Mouse (Mus musculus): ENCODE measurements around the gene C1qtnf5. TPM values are rescaled to one million over a fixed set of nuclear protein-coding genes. Genes with fewer than 3 reads are reported as not detected.

Gene C1qtnf5
- polyA plus RNA-seq, 1 experiment: not detected

DNA sequence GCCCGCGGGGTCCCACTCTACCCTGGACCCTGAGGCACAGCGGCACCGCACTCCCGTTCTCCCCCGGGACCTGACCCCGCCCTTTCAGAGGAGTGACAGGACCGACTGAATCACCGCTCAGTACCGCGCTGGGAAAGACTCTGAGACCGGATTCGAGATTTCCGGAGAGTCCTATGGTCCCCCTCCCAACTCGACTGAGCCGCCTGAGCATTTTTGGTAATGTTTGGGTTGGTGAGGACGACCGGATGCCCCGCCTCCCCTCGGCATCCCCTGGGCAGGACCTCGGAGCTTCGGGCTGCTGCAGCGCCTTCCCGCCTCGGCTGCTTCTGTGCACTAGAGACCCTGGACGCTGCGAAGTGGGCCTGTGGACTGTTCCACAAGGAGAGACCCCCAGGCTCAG lies 23.0 kb downstream of the C1qtnf5 start:
- no peaks in the 10 kb centered on the region for H3K27me3 ChIP-seq (ENCODE audit: control insufficient read depth, insufficient read depth, low read length, poor library complexity, severe bottlenecking)
- no peaks in the 10 kb centered on the region for H3K36me3 ChIP-seq (ENCODE audit: control insufficient read depth, insufficient read depth, low read length, poor library complexity, severe bottlenecking)
- H3K4me1 ChIP-seq (ENCODE audit: control insufficient read depth, insufficient read depth, low read length): peaks cover 9% of the 10 kb centered on the region
- H3K4me3 ChIP-seq (ENCODE audit: low read depth, low read length): peak overlapping the region; percentile 61
- TF ChIP-seq CTCF (IDR thresholded peaks at IDR 0.05; ENCODE audit: low read depth, low read length) (no peak), EP300 (IDR thresholded peaks at IDR 0.05; ENCODE audit: insufficient read depth, low read depth, low read length) (no peak), POLR2A (IDR thresholded peaks at IDR 0.05; ENCODE audit: insufficient read depth, low read length) (no peak)
- H3K27ac ChIP-seq (ENCODE audit: insufficient read depth, low read length): peak overlapping the region; percentile 76
- H3K9ac ChIP-seq (ENCODE audit: low read depth, poor library complexity, severe bottlenecking): peak overlapping the region; percentile 76
- H3K9me3 ChIP-seq (replicated peaks; ENCODE audit: control insufficient read depth, insufficient read depth, low read length, poor library complexity, severe bottlenecking): no peaks in the 10 kb centered on the region

DNA sequence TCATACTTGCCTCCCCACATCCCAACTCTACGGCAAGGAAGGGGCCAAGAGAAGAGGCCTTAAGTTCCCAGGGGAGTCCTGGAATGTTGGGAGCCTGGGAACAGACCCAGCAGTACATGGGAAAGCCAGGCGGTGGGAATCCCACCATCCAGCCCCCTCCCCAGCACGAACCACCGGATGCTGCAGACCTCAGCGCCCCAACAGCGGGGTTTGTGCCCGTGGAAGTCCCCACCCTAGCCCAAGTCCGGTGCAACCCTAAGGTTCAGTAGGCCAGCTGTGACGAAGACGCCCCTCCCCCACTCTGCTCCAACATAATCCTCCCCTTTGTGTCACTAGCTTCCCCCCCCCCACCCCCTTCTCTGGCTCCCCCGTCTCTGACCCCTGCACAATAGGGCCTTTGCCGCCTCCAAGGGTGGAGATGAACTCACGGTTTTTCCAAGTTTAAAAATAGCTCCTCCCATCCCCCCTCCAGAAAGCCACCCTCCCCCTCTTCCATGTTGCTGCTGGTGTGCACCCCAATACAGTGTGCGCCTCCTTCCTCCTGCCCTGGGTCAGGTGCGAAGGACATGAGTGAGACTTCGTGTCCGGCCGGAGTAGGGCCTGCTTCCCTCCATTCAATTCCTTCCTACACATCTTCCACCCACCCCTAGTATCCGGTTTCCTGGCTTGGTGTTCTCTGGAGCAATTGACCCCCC lies 23.7 kb downstream of the C1qtnf5 start:
- no peaks in the 10 kb centered on the region for H3K27me3 ChIP-seq (ENCODE audit: control insufficient read depth, insufficient read depth, low read length, poor library complexity, severe bottlenecking)
- H3K27ac ChIP-seq (ENCODE audit: insufficient read depth, low read length): peak overlapping the region; percentile 76
- no peaks in the 10 kb centered on the region for H3K9me3 ChIP-seq (replicated peaks; ENCODE audit: control insufficient read depth, insufficient read depth, low read length, poor library complexity, severe bottlenecking)
- peaks cover 6% of the 10 kb centered on the region for H3K4me1 ChIP-seq (ENCODE audit: control insufficient read depth, insufficient read depth, low read length)
- TF ChIP-seq EP300 (IDR thresholded peaks at IDR 0.05; ENCODE audit: insufficient read depth, low read depth, low read length) (0 out of 2 replicates have a peak, but pooled peaks have one; percentile 14), POLR2A (IDR thresholded peaks at IDR 0.05; ENCODE audit: insufficient read depth, low read length) (no peak)
- H3K9ac ChIP-seq (ENCODE audit: low read depth, poor library complexity, severe bottlenecking): peak overlapping the region; percentile 76
- H3K36me3 ChIP-seq (ENCODE audit: control insufficient read depth, insufficient read depth, low read length, poor library complexity, severe bottlenecking): no peaks in the 10 kb centered on the region
- peak overlapping the region; percentile 61 for H3K4me3 ChIP-seq (ENCODE audit: low read depth, low read length)

DNA sequence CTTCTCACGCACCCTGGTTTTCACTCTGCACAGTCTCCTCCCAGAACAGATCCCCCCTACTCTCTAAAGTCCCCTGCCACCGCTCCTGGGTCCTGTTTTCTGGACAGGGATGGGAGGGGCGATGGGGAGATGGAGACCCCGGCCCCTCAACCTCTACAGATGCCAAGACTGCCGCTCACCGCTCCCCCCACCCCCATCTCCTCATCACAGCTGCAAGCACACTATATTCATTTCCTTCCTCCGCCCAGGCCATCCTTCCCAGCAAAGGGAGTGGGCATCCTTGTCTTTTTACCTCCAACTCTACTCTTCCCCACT lies 24.2 kb downstream of the C1qtnf5 start:
- peaks cover 6% of the 10 kb centered on the region for H3K4me1 ChIP-seq (ENCODE audit: control insufficient read depth, insufficient read depth, low read length)
- TF ChIP-seq CTCF (IDR thresholded peaks at IDR 0.05; ENCODE audit: low read depth, low read length): no peak
- TF ChIP-seq POLR2A (IDR thresholded peaks at IDR 0.05; ENCODE audit: insufficient read depth, low read length): no peak
- no peak for TF ChIP-seq EP300 (IDR thresholded peaks at IDR 0.05; ENCODE audit: insufficient read depth, low read depth, low read length)
- H3K9ac ChIP-seq (ENCODE audit: low read depth, poor library complexity, severe bottlenecking): 0 out of 2 replicates have a peak overlapping the region, but pooled peaks have one; percentile 76
- H3K36me3 ChIP-seq (ENCODE audit: control insufficient read depth, insufficient read depth, low read length, poor library complexity, severe bottlenecking): no peaks in the 10 kb centered on the region
- no peaks in the 10 kb centered on the region for H3K27me3 ChIP-seq (ENCODE audit: control insufficient read depth, insufficient read depth, low read length, poor library complexity, severe bottlenecking)
- no peak overlapping the region for H3K4me3 ChIP-seq (ENCODE audit: low read depth, low read length)
- no peaks in the 10 kb centered on the region for H3K9me3 ChIP-seq (replicated peaks; ENCODE audit: control insufficient read depth, insufficient read depth, low read length, poor library complexity, severe bottlenecking)
- no peak overlapping the region for H3K27ac ChIP-seq (ENCODE audit: insufficient read depth, low read length)

DNA sequence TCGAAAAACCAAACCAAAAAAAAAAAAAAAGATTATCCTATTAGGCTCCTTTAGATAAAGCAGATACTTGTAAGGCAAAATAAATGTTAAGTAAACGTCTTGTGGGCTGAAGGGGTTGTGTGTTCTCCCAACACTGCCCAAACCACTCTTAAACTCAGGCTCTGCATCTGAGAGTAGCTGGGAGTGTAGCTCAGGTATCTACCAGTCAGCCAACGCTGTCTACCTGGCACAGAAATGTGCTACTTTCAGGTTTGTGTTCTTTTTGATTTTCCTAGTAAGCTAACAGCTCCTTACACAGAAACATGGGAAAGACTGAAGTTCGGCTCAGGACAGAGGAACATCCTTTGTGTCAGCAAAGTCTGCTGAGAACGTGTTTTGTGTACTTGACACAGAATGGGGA lies 25.2 kb downstream of the C1qtnf5 start:
- no peaks in the 10 kb centered on the region for H3K27me3 ChIP-seq (ENCODE audit: control insufficient read depth, insufficient read depth, low read length, poor library complexity, severe bottlenecking)

DNA sequence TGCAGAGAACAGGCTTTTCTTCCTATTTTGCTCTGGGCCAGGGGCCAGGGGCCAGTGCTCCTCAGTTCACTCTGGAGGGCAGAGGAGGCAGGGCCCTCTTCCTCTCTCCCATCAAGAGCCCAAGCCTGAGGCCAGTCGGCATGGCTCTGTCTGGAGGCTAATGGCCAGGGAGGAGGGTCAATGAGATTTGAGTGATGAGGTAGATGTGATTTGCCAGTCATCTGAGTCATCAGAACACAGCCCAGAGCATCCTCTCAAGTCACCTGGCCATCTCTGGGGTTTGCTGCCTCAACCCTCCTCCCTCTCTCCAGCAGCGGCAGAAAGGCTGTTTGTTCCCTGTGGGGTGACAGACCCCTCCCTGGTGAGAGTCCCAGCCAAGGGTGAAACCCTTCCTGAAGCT lies 26.2 kb downstream of the C1qtnf5 start:
- peaks cover 16% of the 10 kb centered on the region for H3K36me3 ChIP-seq (ENCODE audit: control insufficient read depth, insufficient read depth, low read length, poor library complexity, severe bottlenecking)
- H3K27ac ChIP-seq (ENCODE audit: insufficient read depth, low read length): no peak overlapping the region
- no peak overlapping the region for H3K4me3 ChIP-seq (ENCODE audit: low read depth, low read length)
- TF ChIP-seq EP300 (IDR thresholded peaks at IDR 0.05; ENCODE audit: insufficient read depth, low read depth, low read length): no peak
- no peak overlapping the region for H3K9ac ChIP-seq (ENCODE audit: low read depth, poor library complexity, severe bottlenecking)
- no peaks in the 10 kb centered on the region for H3K9me3 ChIP-seq (replicated peaks; ENCODE audit: control insufficient read depth, insufficient read depth, low read length, poor library complexity, severe bottlenecking)
- H3K4me1 ChIP-seq (ENCODE audit: control insufficient read depth, insufficient read depth, low read length): peaks cover 6% of the 10 kb centered on the region
- H3K27me3 ChIP-seq (ENCODE audit: control insufficient read depth, insufficient read depth, low read length, poor library complexity, severe bottlenecking): no peaks in the 10 kb centered on the region

More for the DNA sequence above, 25.2 kb downstream of the C1qtnf5 start:
- H3K9ac ChIP-seq (ENCODE audit: low read depth, poor library complexity, severe bottlenecking): no peak overlapping the region
- H3K27ac ChIP-seq (ENCODE audit: insufficient read depth, low read length): no peak overlapping the region
- peaks cover 7% of the 10 kb centered on the region for H3K4me1 ChIP-seq (ENCODE audit: control insufficient read depth, insufficient read depth, low read length)
- no peak for TF ChIP-seq CTCF (IDR thresholded peaks at IDR 0.05; ENCODE audit: low read depth, low read length)
- TF ChIP-seq POLR2A (IDR thresholded peaks at IDR 0.05; ENCODE audit: insufficient read depth, low read length): no peak
- TF ChIP-seq EP300 (IDR thresholded peaks at IDR 0.05; ENCODE audit: insufficient read depth, low read depth, low read length): no peak
- H3K36me3 ChIP-seq (ENCODE audit: control insufficient read depth, insufficient read depth, low read length, poor library complexity, severe bottlenecking): peaks cover 7% of the 10 kb centered on the region
- no peaks in the 10 kb centered on the region for H3K9me3 ChIP-seq (replicated peaks; ENCODE audit: control insufficient read depth, insufficient read depth, low read length, poor library complexity, severe bottlenecking)
- no peak overlapping the region for H3K4me3 ChIP-seq (ENCODE audit: low read depth, low read length)

DNA sequence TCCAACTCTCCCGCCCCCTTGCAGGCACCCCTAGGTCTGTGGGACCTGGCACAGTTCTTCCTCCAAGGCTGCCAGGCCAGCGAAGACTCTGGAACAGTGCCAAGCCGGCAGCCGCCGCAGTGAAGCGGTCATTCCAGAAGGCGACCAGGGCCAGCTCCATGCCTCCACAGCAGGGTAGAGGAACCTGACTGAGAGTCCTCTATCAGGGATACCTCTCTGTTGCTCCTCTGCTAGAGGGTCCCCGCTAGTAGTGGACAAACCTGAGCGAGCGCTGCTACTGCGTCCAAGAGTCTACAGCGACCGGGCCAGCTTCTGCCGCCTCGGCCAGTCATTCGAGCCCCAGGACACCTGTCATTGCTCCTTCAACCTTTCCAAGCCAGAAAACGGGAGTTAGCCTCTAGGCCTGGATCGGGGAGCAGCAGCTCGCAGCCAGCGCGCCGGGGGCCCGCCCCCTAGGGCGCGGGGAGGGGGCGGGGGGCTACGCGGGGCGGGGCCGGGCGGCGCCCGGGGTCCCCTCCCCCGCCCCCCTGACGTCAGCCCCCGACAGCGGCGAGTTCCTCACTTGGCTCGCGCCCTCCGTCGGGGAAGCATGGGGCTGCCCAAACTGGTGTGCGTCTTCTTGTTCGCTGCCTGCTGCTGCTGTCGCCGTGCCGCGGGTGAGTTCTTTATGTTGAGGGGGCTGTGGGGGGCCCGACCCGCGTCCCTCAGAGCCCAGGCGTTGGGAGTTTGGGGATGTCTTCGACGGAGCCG lies 27.2 kb downstream of the C1qtnf5 start, which contains the start of gene Mcam:
Mcam (plus strand) TSS at position 369 of the 750 bp plus-strand sequence.
- Histone ChIP-seq H3K9me3 (replicated peaks; ENCODE audit: control insufficient read depth, insufficient read depth, low read length, poor library complexity, severe bottlenecking) (no peaks in the 10 kb centered on the region), H3K36me3 (ENCODE audit: control insufficient read depth, insufficient read depth, low read length, poor library complexity, severe bottlenecking) (peaks cover 26% of the 10 kb centered on the region), H3K27me3 (ENCODE audit: control insufficient read depth, insufficient read depth, low read length, poor library complexity, severe bottlenecking) (no peaks in the 10 kb centered on the region), H3K4me1 (ENCODE audit: control insufficient read depth, insufficient read depth, low read length) (peaks cover 6% of the 10 kb centered on the region), H3K4me3 (ENCODE audit: low read depth, low read length) (peak within 1 kb of the TSS; percentile 82), H3K27ac (ENCODE audit: insufficient read depth, low read length) (no peak within 1 kb of the TSS), H3K9ac (ENCODE audit: low read depth, poor library complexity, severe bottlenecking) (peak within 1 kb of the TSS; percentile 87)
- peak; percentile 75 for TF ChIP-seq POLR2A (IDR thresholded peaks at IDR 0.05; ENCODE audit: insufficient read depth, low read length)
- no peak for TF ChIP-seq CTCF (IDR thresholded peaks at IDR 0.05; ENCODE audit: low read depth, low read length)

Measured in ES-Bruce4 (cell line).